Comparison of ENCODE assay signal across 9 mouse cellular contexts in genomic region chr10:127062503-127062902, GRCm38 (mm10). TPM values are rescaled to one million over a fixed set of nuclear protein-coding genes. Genes with fewer than 3 reads are reported as not detected.
A peak's percentile ranks its signal among the peaks of the same experiment; 100 is the strongest.
DNase-seq lines count a peak whose midpoint lies in the region; ATAC-seq and TF ChIP-seq lines count a peak whose summit lies in the region.
"Had no signal": no experiment of that assay in that cellular context is flagged by ENCODE, and none has a peak within 500 bp of the region (broad histone marks: within the 10 kb centered on the region; RNA-seq: fewer than 3 reads in every experiment).

No protein-coding gene starts in this region.

- H3K27me3 ChIP-seq in hindbrain, embryonic 15.5 days: no peaks in the 10 kb centered on the region
- H3K27me3 ChIP-seq in midbrain, postnatal 0 days (ENCODE audit: insufficient read depth, low read length): no peaks in the 10 kb centered on the region
- H3K27me3 ChIP-seq in heart, embryonic 12.5 days (replicated peaks): peaks cover 37% of the 10 kb centered on the region
- H3K27me3 ChIP-seq: Patski had no signal

- no peak overlapping the region for H3K4me3 ChIP-seq in left cerebral cortex, adult 2 months
- no peak overlapping the region for H3K4me3 ChIP-seq in bone marrow macrophage, adult 2 months (ENCODE audit: insufficient read depth, low read length)
- peak overlapping the region; percentile 72; the same call in 1 of the 2 replicates for H3K4me3 ChIP-seq in hindbrain, embryonic 15.5 days
- no peak overlapping the region for H3K4me3 ChIP-seq in midbrain, postnatal 0 days (ENCODE audit: low read depth, low read length)
- H3K4me3 ChIP-seq in heart, embryonic 12.5 days: no peak overlapping the region

- H3K9ac ChIP-seq in hindbrain, embryonic 15.5 days: no peak overlapping the region
- H3K9ac ChIP-seq in midbrain, postnatal 0 days (replicated peaks; ENCODE audit: low read length, poor library complexity, severe bottlenecking): no peak overlapping the region
- no peak overlapping the region for H3K9ac ChIP-seq in heart, embryonic 12.5 days

- no peak for TF ChIP-seq POLR2A in bone marrow macrophage, adult 2 months (IDR thresholded peaks at IDR 0.05; ENCODE audit: borderline replicate concordance, low read depth, low read length)

- DNase-seq in left cerebral cortex, adult 2 months (ENCODE audit: extremely low spot score in 1 of 2, low spot score in 2 of 2): no peak
- DNase-seq in left cerebral cortex, adult 18-20 months (ENCODE audit: low spot score in 2 of 2): no peak
- DNase-seq in midbrain, postnatal 0 days (ENCODE audit: low spot score): no peak
- DNase-seq in frontal cortex, postnatal 36 days (ENCODE audit: low spot score in 2 of 2): no peak

- intact Hi-C loops in left cerebral cortex, adult 2 months (cut with DNase I): loop anchor here (5.0 kb wide), 1 partner anchor 560 kb away; the partner anchor contains the start of gene Lrp1

- 80% methylated on average over 5 of the region's 5 CpGs for WGBS in hindbrain, embryonic 15.5 days
- 75% methylated on average over 5 of the region's 5 CpGs for WGBS in midbrain, postnatal 0 days
- WGBS in heart, embryonic 12.5 days: 65% methylated on average over 5 of the region's 5 CpGs

- H3K36me3 ChIP-seq in hindbrain, embryonic 15.5 days: peaks cover 30% of the 10 kb centered on the region
- H3K36me3 ChIP-seq in midbrain, postnatal 0 days (ENCODE audit: insufficient read depth, low read length): peaks cover 26% of the 10 kb centered on the region
- peaks cover 30% of the 10 kb centered on the region for H3K36me3 ChIP-seq in heart, embryonic 12.5 days

- H3K9me3 ChIP-seq in hindbrain, embryonic 15.5 days: no peaks in the 10 kb centered on the region
- H3K9me3 ChIP-seq in midbrain, postnatal 0 days (ENCODE audit: low read length): no peaks in the 10 kb centered on the region
- H3K9me3 ChIP-seq in heart, embryonic 12.5 days (replicated peaks): no peaks in the 10 kb centered on the region

- TF ChIP-seq CTCF in left cerebral cortex, adult 2 months (IDR thresholded peaks at IDR 0.05): no peak
- TF ChIP-seq CTCF in bone marrow macrophage, adult 2 months (IDR thresholded peaks at IDR 0.05; ENCODE audit: low read depth, low read length): no peak
- no peak for TF ChIP-seq CTCF in midbrain, postnatal 0 days (IDR thresholded peaks at IDR 0.05)

- peak overlapping the region; percentile 77; the same call in 1 of the 2 replicates for H3K4me2 ChIP-seq in hindbrain, embryonic 15.5 days
- 0 out of 2 replicates have a peak overlapping the region, but pooled peaks have one; percentile 65 for H3K4me2 ChIP-seq in midbrain, postnatal 0 days (ENCODE audit: low read depth, low read length, poor library complexity, severe bottlenecking)
- H3K4me2 ChIP-seq in heart, embryonic 12.5 days: no peak overlapping the region

- no peak for ATAC-seq in hindbrain, embryonic 15.5 days (ENCODE audit: low FRiP score, low read depth)
- no peak for ATAC-seq in midbrain, postnatal 0 days (ENCODE audit: low FRiP score)
- ATAC-seq in heart, embryonic 12.5 days (ENCODE audit: insufficient number of reproducible peaks, low FRiP score): no peak

- H3K27ac ChIP-seq in left cerebral cortex, adult 2 months: peak overlapping the region; percentile 87
- H3K27ac ChIP-seq in bone marrow macrophage, adult 2 months (ENCODE audit: insufficient read depth, low read depth, low read length): peak overlapping the region; percentile 61
- peak overlapping the region; percentile 83 for H3K27ac ChIP-seq in hindbrain, embryonic 15.5 days (replicated peaks)
- H3K27ac ChIP-seq in midbrain, postnatal 0 days (ENCODE audit: low read depth, low read length): peak overlapping the region; percentile 72
- no peak overlapping the region for H3K27ac ChIP-seq in heart, embryonic 12.5 days (ENCODE audit: poor library complexity, severe bottlenecking)

- peaks cover 17% of the 10 kb centered on the region for H3K4me1 ChIP-seq in bone marrow macrophage, adult 2 months (ENCODE audit: control insufficient read depth, insufficient read depth, low read length)
- peaks cover 45% of the 10 kb centered on the region for H3K4me1 ChIP-seq in hindbrain, embryonic 15.5 days (replicated peaks)
- H3K4me1 ChIP-seq in midbrain, postnatal 0 days (ENCODE audit: insufficient read depth, low read length): peaks cover 4% of the 10 kb centered on the region; the same call in 1 of the 2 replicates
- peaks cover 33% of the 10 kb centered on the region for H3K4me1 ChIP-seq in heart, embryonic 12.5 days (replicated peaks)

RNA-seq across cellular contexts. Expression of gene Cdk4, which starts 0.8 kb away (rescaled TPM):
- 10 to 100 TPM; 74.4 to 75.2 TPM for total RNA-seq in left cerebral cortex, adult 2 months (2021)
- total RNA-seq in left cerebral cortex, adult 18-20 months (2021): 10 to 100 TPM; 67.9 to 71.8 TPM
- polyA plus RNA-seq in bone marrow macrophage, adult 2 months (2012; ENCODE audit: insufficient read depth, insufficient read length, missing spikeins): 161 and 187 TPM in 2 replicates
- polyA plus RNA-seq in hindbrain, embryonic 15.5 days (2015; fragmentation: Nextera tagmentation; extraction: Ambion mirVana): 743 and 831 TPM in 2 replicates
- total RNA-seq in midbrain, postnatal 0 days (2014; rRNA removed): 311 and 365 TPM in 2 replicates
- polyA plus RNA-seq in midbrain, postnatal 0 days (2015; fragmentation: Nextera tagmentation; extraction: Ambion mirVana): 364 and 374 TPM in 2 replicates
- 1,080 and 1,140 TPM in 2 replicates for polyA plus RNA-seq in heart, embryonic 12.5 days (2016; fragmentation: Nextera tagmentation; extraction: Ambion mirVana)

RNA-seq across cellular contexts. Expression of gene March9, which starts 2.5 kb away (rescaled TPM):
- total RNA-seq in left cerebral cortex, adult 2 months (2021): 10 to 100 TPM; 18.1 to 22.5 TPM
- 10 to 100 TPM; 20.0 to 23.1 TPM for total RNA-seq in left cerebral cortex, adult 18-20 months (2021)
- polyA plus RNA-seq in bone marrow macrophage, adult 2 months (2012; ENCODE audit: insufficient read depth, insufficient read length, missing spikeins): 1.2 and 1.7 TPM in 2 replicates
- 7.3 and 8.4 TPM in 2 replicates for polyA plus RNA-seq in hindbrain, embryonic 15.5 days (2015; fragmentation: Nextera tagmentation; extraction: Ambion mirVana)
- 84.0 and 90.0 TPM in 2 replicates for total RNA-seq in midbrain, postnatal 0 days (2014; rRNA removed)
- polyA plus RNA-seq in midbrain, postnatal 0 days (2015; fragmentation: Nextera tagmentation; extraction: Ambion mirVana): 8.6 and 9.8 TPM in 2 replicates
- 0.10 and 0.28 TPM in 2 replicates for polyA plus RNA-seq in heart, embryonic 12.5 days (2016; fragmentation: Nextera tagmentation; extraction: Ambion mirVana)

RNA-seq across cellular contexts. Expression of gene Tspan31, which starts 7.6 kb away (rescaled TPM):
- 10 to 100 TPM; 63.7 to 64.4 TPM for total RNA-seq in left cerebral cortex, adult 2 months (2021)
- 10 to 100 TPM; 69.3 to 69.4 TPM for total RNA-seq in left cerebral cortex, adult 18-20 months (2021)
- 116 and 126 TPM in 2 replicates for polyA plus RNA-seq in bone marrow macrophage, adult 2 months (2012; ENCODE audit: insufficient read depth, insufficient read length, missing spikeins)
- polyA plus RNA-seq in hindbrain, embryonic 15.5 days (2015; fragmentation: Nextera tagmentation; extraction: Ambion mirVana): 120 and 123 TPM in 2 replicates
- total RNA-seq in midbrain, postnatal 0 days (2014; rRNA removed): 109 and 122 TPM in 2 replicates
- 101 and 104 TPM in 2 replicates for polyA plus RNA-seq in midbrain, postnatal 0 days (2015; fragmentation: Nextera tagmentation; extraction: Ambion mirVana)
- 119 and 124 TPM in 2 replicates for polyA plus RNA-seq in heart, embryonic 12.5 days (2016; fragmentation: Nextera tagmentation; extraction: Ambion mirVana)

RNA-seq across cellular contexts. Expression of gene Agap2, which starts 12.6 kb away (rescaled TPM):
- 100 to 1,000 TPM; 627 to 694 TPM for total RNA-seq in left cerebral cortex, adult 2 months (2021)
- 100 to 1,000 TPM; 594 to 629 TPM for total RNA-seq in left cerebral cortex, adult 18-20 months (2021)
- 0.85 and 2.0 TPM in 2 replicates for polyA plus RNA-seq in bone marrow macrophage, adult 2 months (2012; ENCODE audit: insufficient read depth, insufficient read length, missing spikeins)
- polyA plus RNA-seq in hindbrain, embryonic 15.5 days (2015; fragmentation: Nextera tagmentation; extraction: Ambion mirVana): 4.0 and 4.9 TPM in 2 replicates
- 330 and 343 TPM in 2 replicates for total RNA-seq in midbrain, postnatal 0 days (2014; rRNA removed)
- polyA plus RNA-seq in midbrain, postnatal 0 days (2015; fragmentation: Nextera tagmentation; extraction: Ambion mirVana): 5.4 and 6.3 TPM in 2 replicates
- 0.03 TPM in 1 of 2 replicates, not detected in the other for polyA plus RNA-seq in heart, embryonic 12.5 days (2016; fragmentation: Nextera tagmentation; extraction: Ambion mirVana)

RNA-seq across cellular contexts. Expression of gene Cyp27b1, which starts 14.5 kb away (rescaled TPM):
- under 1 TPM; 0.36 to 0.77 TPM for total RNA-seq in left cerebral cortex, adult 2 months (2021)
- total RNA-seq in left cerebral cortex, adult 18-20 months (2021): under 1 TPM; 0.30 to 0.45 TPM
- polyA plus RNA-seq in bone marrow macrophage, adult 2 months (2012; ENCODE audit: insufficient read depth, insufficient read length, missing spikeins): not detected in 2 replicates
- 0.21 and 0.26 TPM in 2 replicates for polyA plus RNA-seq in hindbrain, embryonic 15.5 days (2015; fragmentation: Nextera tagmentation; extraction: Ambion mirVana)
- 0.22 TPM in 1 of 2 replicates, not detected in the other for total RNA-seq in midbrain, postnatal 0 days (2014; rRNA removed)
- polyA plus RNA-seq in midbrain, postnatal 0 days (2015; fragmentation: Nextera tagmentation; extraction: Ambion mirVana): 0.13 TPM in 1 of 2 replicates, not detected in the other
- polyA plus RNA-seq in heart, embryonic 12.5 days (2016; fragmentation: Nextera tagmentation; extraction: Ambion mirVana): 0.18 TPM in 1 of 2 replicates, not detected in the other
- polyA plus RNA-seq: embryonic facial prominence, embryonic 11.5 days had no signal
